Mouse (Mus musculus) bone marrow, adult 2 months (tissue): ENCODE results near the gene Pak7. TPM values are rescaled to one million over a fixed set of nuclear protein-coding genes. Genes with fewer than 3 reads are reported as not detected.

ENCODE experiments used
- H3K27ac ChIP-seq: fragments of 200-500 bp; 2 replicates; pipeline ENCODE4 v1.5.1; 2012; ENCODE audit warnings: low read depth, mild to moderate bottlenecking, control low read depth, inconsistent platforms, low read length; ENCODE audit not compliant: control insufficient read depth, poor library complexity, insufficient read depth
- H3K4me1 ChIP-seq: fragments of 200-500 bp; 2 replicates; pipeline ENCODE4 v1.6.1; 2011; ENCODE audit warnings: low read length; ENCODE audit not compliant: control insufficient read depth, insufficient read depth
- H3K4me3 ChIP-seq: fragments of 200-500 bp; replicated peaks from 2 replicates; pipeline ENCODE3; 2011; ENCODE audit warnings: mild to moderate bottlenecking, low read depth, low read length, control low read depth; ENCODE audit not compliant: control insufficient read depth
- CTCF ChIP-seq: fragments of 200-500 bp; IDR thresholded peaks from 2 replicates; pipeline ENCODE4 v1.5.1; 2011; ENCODE audit warnings: low read length, control low read depth; ENCODE audit not compliant: control insufficient read depth, insufficient read depth
- POLR2A ChIP-seq: fragments of 200-500 bp; IDR thresholded peaks from 2 replicates; pipeline ENCODE4 v1.6.1; 2011; ENCODE audit warnings: low read depth, mild to moderate bottlenecking, control low read depth, low read length, borderline replicate concordance; ENCODE audit not compliant: control insufficient read depth
- WGBS: fragments of 180-500 bp; shearing (Covaris S2); methylation state at CpG from one replicate; pipeline ENCODE4 v1.1.7; 2018; 5-methylcytosine and 5-hydroxymethylcytosine counted together
- polyA plus RNA-seq: library from polyadenylated mRNA; stranded (reverse); fragments of >200 nt; gene quantifications from 2 replicates; pipeline ENCODE4 v1.2.4, GENCODE M21; 2011; ENCODE audit warnings: low replicate concordance; ENCODE audit not compliant: missing spikeins, insufficient read depth, insufficient read length

The Pak7 gene
- polyA plus RNA-seq, 1 experiment, result not detected

DNA sequence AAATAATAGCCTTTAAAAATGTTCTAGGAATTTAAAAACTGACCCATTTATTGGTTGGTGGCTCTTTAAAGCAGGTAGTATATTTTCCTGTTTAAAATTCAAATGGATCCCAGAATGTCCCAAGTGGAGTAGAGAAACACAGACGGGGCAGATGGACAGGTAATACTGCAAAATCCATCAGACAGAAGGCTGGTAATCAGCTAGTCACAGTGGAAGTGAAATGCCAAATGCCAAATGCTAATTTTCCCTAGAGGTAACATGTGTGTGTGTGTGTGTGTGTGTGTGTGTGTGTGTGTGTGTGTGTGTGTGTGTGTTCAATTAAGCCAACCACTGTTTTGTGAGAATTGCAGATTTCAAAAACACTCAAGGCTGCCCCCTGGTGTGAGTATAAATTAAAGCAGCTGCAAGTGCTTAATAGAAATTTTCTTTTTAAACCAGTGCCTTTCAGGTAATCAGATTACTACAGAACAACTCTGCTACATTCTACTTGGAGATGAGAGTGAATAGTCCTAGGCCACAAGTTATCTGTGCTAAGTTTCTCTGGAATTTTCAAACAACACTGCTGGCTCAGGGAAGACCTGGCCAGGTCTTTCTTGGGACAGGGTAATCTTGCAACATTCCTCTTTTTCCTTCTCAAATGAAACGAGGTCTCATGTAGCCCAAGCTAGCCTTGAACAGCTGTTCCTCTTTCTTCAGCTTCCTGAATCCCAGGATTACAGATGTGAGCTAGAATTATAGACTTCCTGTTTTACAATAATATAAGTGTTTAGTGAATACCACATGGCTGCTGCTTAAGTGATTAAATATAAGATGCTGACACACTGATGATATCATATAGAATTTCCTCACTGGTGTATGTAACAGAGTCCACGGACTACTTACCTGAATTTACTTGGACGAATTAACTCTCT lies 248.4 kb downstream of the Pak7 start:
- TF ChIP-seq CTCF (no peak), POLR2A (no peak)
- WGBS, result 32% methylated on average over 4 of the region's 4 CpGs
- Histone ChIP-seq H3K27ac (no peak overlapping the region), H3K4me1 (no peaks in the 10 kb centered on the region), H3K4me3 (no peak overlapping the region)

DNA sequence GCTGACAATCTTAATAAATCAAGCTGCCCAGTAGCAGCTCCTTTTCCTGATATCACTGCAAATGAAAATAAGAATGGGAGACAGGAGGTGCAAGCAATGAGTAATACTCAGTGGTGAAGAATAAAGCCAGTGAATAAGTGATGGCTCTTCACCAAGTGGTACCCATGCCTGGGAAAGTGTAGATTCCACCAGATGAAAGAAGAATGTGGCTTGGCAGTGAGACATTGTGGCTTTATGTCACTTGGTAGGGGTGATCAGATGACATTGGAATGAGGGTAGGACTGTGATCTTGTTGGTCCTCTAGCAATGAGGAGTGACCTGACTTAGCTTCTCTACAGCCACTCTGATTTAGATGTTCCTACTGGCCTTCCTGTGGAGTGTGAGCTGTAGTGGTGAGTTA lies 249.3 kb downstream of the Pak7 start:
- Histone ChIP-seq H3K4me1 (no peaks in the 10 kb centered on the region), H3K4me3 (no peak overlapping the region), H3K27ac (no peak overlapping the region)
- TF ChIP-seq POLR2A (no peak), CTCF (no peak)

DNA sequence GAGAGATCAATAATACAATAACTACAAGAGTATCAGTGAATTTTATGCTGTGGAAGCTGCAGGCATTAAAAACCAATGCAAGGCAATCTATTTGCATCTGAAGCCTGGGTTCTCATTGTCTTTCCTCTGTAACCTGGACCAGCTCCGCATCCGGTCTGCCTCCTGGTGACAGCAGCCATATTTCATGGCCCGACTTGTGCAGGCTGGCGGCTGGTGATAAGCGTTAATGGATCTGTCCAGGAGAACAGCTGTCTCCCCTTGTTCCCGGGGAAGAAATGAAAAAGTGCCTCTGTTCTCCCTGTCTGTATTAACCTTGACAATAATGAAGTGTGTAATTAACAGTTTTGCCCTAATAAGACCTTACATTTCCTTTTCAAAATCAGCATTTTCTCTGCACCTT lies 265.9 kb downstream of the Pak7 start:
- Histone ChIP-seq H3K4me3 (no peak overlapping the region), H3K27ac (no peak overlapping the region), H3K4me1 (no peaks in the 10 kb centered on the region)
- WGBS, result 9% methylated on average over 6 of the region's 6 CpGs
- TF ChIP-seq POLR2A (no peak), CTCF (no peak)

DNA sequence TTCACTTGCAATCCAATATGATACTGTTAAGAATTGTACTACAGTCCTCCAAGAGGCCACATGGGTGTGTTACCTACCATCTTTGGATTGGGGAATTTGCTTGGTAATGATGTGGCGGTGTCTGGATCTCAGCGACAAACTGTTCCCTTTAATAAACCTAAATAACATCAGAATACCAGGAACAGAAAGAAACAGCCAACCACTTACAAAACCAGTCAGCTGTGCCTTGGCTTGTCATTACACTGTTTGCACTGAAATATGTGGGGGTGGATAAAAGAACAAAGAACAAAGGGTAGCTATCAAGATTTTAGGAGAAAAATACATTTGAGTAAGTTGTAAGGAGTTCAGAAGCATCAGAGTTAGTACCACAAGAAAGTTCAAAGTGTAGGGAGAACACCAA lies 269.8 kb downstream of the Pak7 start:
- no peak for TF ChIP-seq CTCF
- no peak for TF ChIP-seq POLR2A
- no peak overlapping the region for H3K27ac ChIP-seq
- 89% methylated on average over 2 of the region's 2 CpGs for WGBS
- no peak overlapping the region for H3K4me3 ChIP-seq
- no peaks in the 10 kb centered on the region for H3K4me1 ChIP-seq

DNA sequence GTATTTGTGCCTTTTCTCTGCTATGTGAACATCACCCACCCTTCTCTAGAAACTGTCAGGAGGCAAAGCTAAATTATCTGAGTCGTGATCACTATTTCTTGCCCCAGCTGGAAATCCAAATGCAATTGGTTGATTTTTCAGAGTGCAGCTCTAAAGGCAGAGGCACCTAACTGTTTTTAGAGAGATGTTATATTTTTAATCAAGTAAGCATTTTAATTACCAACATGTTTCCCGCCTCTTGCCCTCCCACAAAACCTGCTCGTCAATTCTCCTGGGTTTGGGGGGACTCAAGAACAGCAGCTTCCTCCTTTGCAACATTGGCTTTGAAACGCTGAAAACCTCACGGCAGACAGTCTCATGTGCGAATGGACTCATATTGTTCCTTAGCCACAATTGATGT lies 274.4 kb downstream of the Pak7 start:
- TF ChIP-seq CTCF (no peak), POLR2A (no peak)
- WGBS, result 45% methylated on average over 6 of the region's 6 CpGs
- Histone ChIP-seq H3K4me1 (no peaks in the 10 kb centered on the region), H3K4me3 (no peak overlapping the region), H3K27ac (no peak overlapping the region)

DNA sequence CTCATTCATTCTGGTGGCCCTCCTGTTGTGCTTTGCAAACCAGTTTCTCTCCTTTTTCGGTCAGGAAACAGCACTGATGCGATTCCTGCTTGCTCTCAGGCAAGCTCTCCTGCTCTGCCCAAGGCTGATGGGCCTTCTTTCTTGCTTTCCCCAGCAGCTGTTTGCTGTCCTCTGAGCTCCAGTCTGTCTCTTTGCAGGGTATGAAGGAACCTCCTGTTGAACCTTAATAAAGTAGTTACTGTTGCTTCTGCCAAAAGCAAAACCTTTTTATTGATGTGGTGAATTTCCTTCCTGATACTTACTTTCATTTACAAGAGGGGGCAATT lies 278.8 kb downstream of the Pak7 start:
- TF ChIP-seq POLR2A (no peak), CTCF (no peak)
- H3K4me3 ChIP-seq, result no peak overlapping the region
- WGBS, result 26% methylated on average over 2 of the region's 2 CpGs

DNA sequence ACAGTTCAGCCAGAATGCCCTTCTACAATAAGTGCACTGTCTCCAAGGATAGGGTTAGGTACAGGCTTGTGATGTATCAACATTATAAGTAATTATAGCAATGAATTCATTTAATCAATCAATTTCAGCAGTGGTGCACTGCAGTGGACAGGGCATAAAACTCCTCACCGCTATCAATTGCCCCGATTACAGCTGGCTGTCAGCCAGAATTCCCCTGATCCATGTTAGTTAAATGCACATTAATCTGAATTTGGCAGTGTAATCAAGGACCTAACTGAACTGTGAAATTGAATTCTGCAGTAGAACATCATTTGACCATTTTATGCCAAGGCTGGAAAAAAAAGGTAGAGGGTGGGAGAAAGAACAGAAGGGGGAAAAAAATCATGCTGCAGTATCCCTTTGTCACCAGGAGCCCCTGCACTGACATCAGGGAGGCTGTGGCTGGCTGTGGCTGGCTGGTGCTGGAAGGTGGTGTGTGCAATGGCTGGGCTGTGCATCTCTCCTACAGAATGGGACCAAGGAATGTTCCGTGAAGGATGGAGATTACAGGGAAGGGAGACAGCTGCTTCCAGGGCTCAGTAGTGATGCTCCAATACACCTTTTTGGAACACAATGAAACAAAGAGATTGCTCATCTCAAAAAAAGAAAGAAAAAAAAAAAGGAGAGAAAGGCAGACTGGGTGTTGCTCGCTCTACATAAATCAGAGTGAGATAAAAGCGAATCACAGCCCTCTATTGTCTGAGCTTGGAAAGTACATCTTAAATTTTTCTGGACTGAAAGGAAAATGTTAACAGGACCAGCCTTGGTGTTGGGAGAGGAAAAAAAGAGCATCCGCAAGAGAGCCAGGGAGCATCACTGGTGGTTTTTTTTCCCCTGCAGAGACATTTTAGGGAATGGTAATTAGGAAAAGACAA lies 279.4 kb downstream of the Pak7 start:
- H3K27ac ChIP-seq, result no peak overlapping the region
- no peaks in the 10 kb centered on the region for H3K4me1 ChIP-seq
- WGBS, result 83% methylated on average over 6 of the region's 6 CpGs
- TF ChIP-seq CTCF (no peak), POLR2A (no peak)
- H3K4me3 ChIP-seq, result no peak overlapping the region

More for the DNA sequence above, 278.8 kb downstream of the Pak7 start:
- Histone ChIP-seq H3K27ac (no peak overlapping the region), H3K4me1 (no peaks in the 10 kb centered on the region)

DNA sequence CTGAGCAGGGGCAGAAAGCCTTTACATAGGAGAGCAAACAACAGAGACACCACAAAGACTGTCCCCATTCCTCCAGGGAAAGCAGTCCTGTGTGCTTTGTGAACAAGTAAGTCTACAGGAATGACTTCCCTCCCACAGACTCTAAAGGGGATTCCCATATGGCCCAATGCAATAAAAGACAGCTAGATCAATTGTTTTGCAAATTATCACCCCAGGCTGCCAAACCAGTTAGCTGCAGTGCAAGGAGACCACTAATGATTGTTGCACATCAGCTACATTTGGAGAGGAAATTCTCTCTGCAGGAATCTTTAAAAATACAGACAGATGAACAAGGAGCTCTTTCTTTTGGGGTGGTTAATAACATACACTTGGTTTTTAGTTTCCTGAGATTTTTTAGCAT lies 280.2 kb downstream of the Pak7 start:
- Histone ChIP-seq H3K4me1 (no peaks in the 10 kb centered on the region), H3K4me3 (no peak overlapping the region), H3K27ac (no peak overlapping the region)
- TF ChIP-seq CTCF (no peak), POLR2A (no peak)
